Mouse (Mus musculus): ENCODE results near the gene Pnpla1. TPM values are rescaled to one million over a fixed set of nuclear protein-coding genes. Genes with fewer than 3 reads are reported as not detected.

The Pnpla1 gene
- polyA plus RNA-seq, 1 experiment: not detected

- H3K9me3 ChIP-seq (replicated peaks; ENCODE audit: control insufficient read depth, insufficient read depth, low read length, poor library complexity, severe bottlenecking): no peaks in the 10 kb centered on the region
- H3K27ac ChIP-seq (ENCODE audit: insufficient read depth, low read length): no peak overlapping the region
- no peaks in the 10 kb centered on the region for H3K4me1 ChIP-seq (ENCODE audit: control insufficient read depth, insufficient read depth, low read length)
- no peak overlapping the region for H3K9ac ChIP-seq (ENCODE audit: low read depth, poor library complexity, severe bottlenecking)
- no peak overlapping the region for H3K4me3 ChIP-seq (ENCODE audit: low read depth, low read length)
- TF ChIP-seq POLR2A (IDR thresholded peaks at IDR 0.05; ENCODE audit: insufficient read depth, low read length) (no peak), EP300 (IDR thresholded peaks at IDR 0.05; ENCODE audit: insufficient read depth, low read depth, low read length) (no peak), CTCF (IDR thresholded peaks at IDR 0.05; ENCODE audit: low read depth, low read length) (no peak)
- no peaks in the 10 kb centered on the region for H3K36me3 ChIP-seq (ENCODE audit: control insufficient read depth, insufficient read depth, low read length, poor library complexity, severe bottlenecking)
- H3K27me3 ChIP-seq (ENCODE audit: control insufficient read depth, insufficient read depth, low read length, poor library complexity, severe bottlenecking): no peaks in the 10 kb centered on the region
Observed at GRCm38 (mm10) chr17:28846974-28847617, 11.1 kb upstream of the Pnpla1 start.

- Histone ChIP-seq H3K27ac (ENCODE audit: insufficient read depth, low read length) (no peak overlapping the region), H3K9me3 (replicated peaks; ENCODE audit: control insufficient read depth, insufficient read depth, low read length, poor library complexity, severe bottlenecking) (no peaks in the 10 kb centered on the region), H3K36me3 (ENCODE audit: control insufficient read depth, insufficient read depth, low read length, poor library complexity, severe bottlenecking) (no peaks in the 10 kb centered on the region), H3K27me3 (ENCODE audit: control insufficient read depth, insufficient read depth, low read length, poor library complexity, severe bottlenecking) (no peaks in the 10 kb centered on the region), H3K9ac (ENCODE audit: low read depth, poor library complexity, severe bottlenecking) (no peak overlapping the region), H3K4me1 (ENCODE audit: control insufficient read depth, insufficient read depth, low read length) (no peaks in the 10 kb centered on the region), H3K4me3 (ENCODE audit: low read depth, low read length) (no peak overlapping the region)
- TF ChIP-seq POLR2A (IDR thresholded peaks at IDR 0.05; ENCODE audit: insufficient read depth, low read length) (no peak), EP300 (IDR thresholded peaks at IDR 0.05; ENCODE audit: insufficient read depth, low read depth, low read length) (no peak), CTCF (IDR thresholded peaks at IDR 0.05; ENCODE audit: low read depth, low read length) (no peak)
Observed at GRCm38 (mm10) chr17:28850511-28850910, 7.7 kb upstream of the Pnpla1 start.

DNA sequence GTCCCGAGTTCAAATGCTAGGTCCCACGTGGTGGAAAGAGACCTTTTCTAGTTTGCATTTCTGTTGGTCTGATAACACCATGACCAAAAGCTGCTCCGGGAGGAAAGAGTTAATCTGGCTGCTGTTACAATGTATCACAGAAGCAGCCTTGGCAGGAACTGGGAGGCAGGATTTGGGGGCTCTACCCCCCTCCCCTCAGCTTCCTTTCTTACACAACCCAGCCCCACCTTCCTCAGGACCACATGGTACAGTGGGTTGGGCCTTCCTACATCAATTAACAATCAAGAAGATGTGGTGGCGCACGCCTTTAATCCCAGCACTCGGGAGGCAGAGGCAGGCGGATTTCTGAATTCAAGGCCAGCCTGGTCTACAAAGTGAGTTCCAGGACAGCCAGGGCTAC, 3.8 kb upstream of the Pnpla1 start:
- H3K4me3 ChIP-seq (ENCODE audit: low read depth, low read length): no peak overlapping the region
- TF ChIP-seq CTCF (IDR thresholded peaks at IDR 0.05; ENCODE audit: low read depth, low read length): no peak
- TF ChIP-seq EP300 (IDR thresholded peaks at IDR 0.05; ENCODE audit: insufficient read depth, low read depth, low read length): no peak
- TF ChIP-seq POLR2A (IDR thresholded peaks at IDR 0.05; ENCODE audit: insufficient read depth, low read length): no peak

GRCm38 (mm10) chr17:28855166-28855885, 2.9 kb upstream of the Pnpla1 start:
- H3K9ac ChIP-seq (ENCODE audit: low read depth, poor library complexity, severe bottlenecking): no peak overlapping the region
- no peak overlapping the region for H3K27ac ChIP-seq (ENCODE audit: insufficient read depth, low read length)
- no peaks in the 10 kb centered on the region for H3K27me3 ChIP-seq (ENCODE audit: control insufficient read depth, insufficient read depth, low read length, poor library complexity, severe bottlenecking)
- no peak overlapping the region for H3K4me3 ChIP-seq (ENCODE audit: low read depth, low read length)
- peaks cover 7% of the 10 kb centered on the region for H3K9me3 ChIP-seq (replicated peaks; ENCODE audit: control insufficient read depth, insufficient read depth, low read length, poor library complexity, severe bottlenecking)
- TF ChIP-seq EP300 (IDR thresholded peaks at IDR 0.05; ENCODE audit: insufficient read depth, low read depth, low read length) (no peak), CTCF (IDR thresholded peaks at IDR 0.05; ENCODE audit: low read depth, low read length) (no peak), POLR2A (IDR thresholded peaks at IDR 0.05; ENCODE audit: insufficient read depth, low read length) (no peak)
- no peaks in the 10 kb centered on the region for H3K36me3 ChIP-seq (ENCODE audit: control insufficient read depth, insufficient read depth, low read length, poor library complexity, severe bottlenecking)
- no peaks in the 10 kb centered on the region for H3K4me1 ChIP-seq (ENCODE audit: control insufficient read depth, insufficient read depth, low read length)

More for the DNA sequence above, 3.8 kb upstream of the Pnpla1 start:
- Histone ChIP-seq H3K4me1 (ENCODE audit: control insufficient read depth, insufficient read depth, low read length) (no peaks in the 10 kb centered on the region), H3K9ac (ENCODE audit: low read depth, poor library complexity, severe bottlenecking) (no peak overlapping the region), H3K27me3 (ENCODE audit: control insufficient read depth, insufficient read depth, low read length, poor library complexity, severe bottlenecking) (no peaks in the 10 kb centered on the region), H3K9me3 (replicated peaks; ENCODE audit: control insufficient read depth, insufficient read depth, low read length, poor library complexity, severe bottlenecking) (peaks cover 7% of the 10 kb centered on the region), H3K36me3 (ENCODE audit: control insufficient read depth, insufficient read depth, low read length, poor library complexity, severe bottlenecking) (no peaks in the 10 kb centered on the region), H3K27ac (ENCODE audit: insufficient read depth, low read length) (no peak overlapping the region)

GRCm38 (mm10) chr17:28856030-28856429, 2.2 kb upstream of the Pnpla1 start:
- Histone ChIP-seq H3K9me3 (replicated peaks; ENCODE audit: control insufficient read depth, insufficient read depth, low read length, poor library complexity, severe bottlenecking) (peaks cover 7% of the 10 kb centered on the region), H3K27me3 (ENCODE audit: control insufficient read depth, insufficient read depth, low read length, poor library complexity, severe bottlenecking) (no peaks in the 10 kb centered on the region), H3K36me3 (ENCODE audit: control insufficient read depth, insufficient read depth, low read length, poor library complexity, severe bottlenecking) (no peaks in the 10 kb centered on the region), H3K4me1 (ENCODE audit: control insufficient read depth, insufficient read depth, low read length) (no peaks in the 10 kb centered on the region), H3K27ac (ENCODE audit: insufficient read depth, low read length) (no peak overlapping the region), H3K9ac (ENCODE audit: low read depth, poor library complexity, severe bottlenecking) (no peak overlapping the region), H3K4me3 (ENCODE audit: low read depth, low read length) (no peak overlapping the region)
- TF ChIP-seq POLR2A (IDR thresholded peaks at IDR 0.05; ENCODE audit: insufficient read depth, low read length) (no peak), CTCF (IDR thresholded peaks at IDR 0.05; ENCODE audit: low read depth, low read length) (no peak), EP300 (IDR thresholded peaks at IDR 0.05; ENCODE audit: insufficient read depth, low read depth, low read length) (no peak)

GRCm38 (mm10) chr17:28863926-28864325, 5.7 kb downstream of the Pnpla1 start:
- Histone ChIP-seq H3K27me3 (ENCODE audit: control insufficient read depth, insufficient read depth, low read length, poor library complexity, severe bottlenecking) (no peaks in the 10 kb centered on the region), H3K9me3 (replicated peaks; ENCODE audit: control insufficient read depth, insufficient read depth, low read length, poor library complexity, severe bottlenecking) (no peaks in the 10 kb centered on the region), H3K9ac (ENCODE audit: low read depth, poor library complexity, severe bottlenecking) (no peak overlapping the region), H3K4me3 (ENCODE audit: low read depth, low read length) (no peak overlapping the region), H3K36me3 (ENCODE audit: control insufficient read depth, insufficient read depth, low read length, poor library complexity, severe bottlenecking) (no peaks in the 10 kb centered on the region), H3K4me1 (ENCODE audit: control insufficient read depth, insufficient read depth, low read length) (no peaks in the 10 kb centered on the region), H3K27ac (ENCODE audit: insufficient read depth, low read length) (no peak overlapping the region)
- no peak for TF ChIP-seq CTCF (IDR thresholded peaks at IDR 0.05; ENCODE audit: low read depth, low read length)
- no peak for TF ChIP-seq POLR2A (IDR thresholded peaks at IDR 0.05; ENCODE audit: insufficient read depth, low read length)
- no peak for TF ChIP-seq EP300 (IDR thresholded peaks at IDR 0.05; ENCODE audit: insufficient read depth, low read depth, low read length)

All from ES-Bruce4 (cell line).